Mouse (Mus musculus): ENCODE results near the gene Caps2.
"Not testable (repeated sequence)": the region's sequence is repeated elsewhere in the genome, so short reads cannot be mapped to it uniquely, and the experiment has no call there.

Caps2 gene

GRCm38 (mm10) chr10:112163168-112163766 is at the start of gene Caps2:
Gene Caps2 (plus strand): TSS chr10:112163621.
- DNase-seq = no peak

- DNase-seq = not testable (repeated sequence)
Observed at GRCm38 (mm10) chr10:112125090-112125489, 38.3 kb upstream of the Caps2 start.

- not testable (repeated sequence) for DNase-seq
Observed at GRCm38 (mm10) chr10:112127682-112128230, 35.7 kb upstream of the Caps2 start.

GRCm38 (mm10) chr10:112132194-112132593 is 31.2 kb upstream of the Caps2 start:
- DNase-seq = no peak

GRCm38 (mm10) chr10:112138050-112138870 is 25.2 kb upstream of the Caps2 start:
- no peak for DNase-seq

- no peak for DNase-seq
Observed at GRCm38 (mm10) chr10:112138871-112139430, 24.5 kb upstream of the Caps2 start.

- no peak for DNase-seq
Observed at GRCm38 (mm10) chr10:112139834-112140233, 23.6 kb upstream of the Caps2 start.

GRCm38 (mm10) chr10:112159882-112160560 is 3.4 kb upstream of the Caps2 start, which contains the start of gene Glipr1l3:
Gene Glipr1l3 (minus strand): TSS chr10:112160327.
- DNase-seq = peak; percentile 33

GRCm38 (mm10) chr10:112177027-112177426 is 13.6 kb downstream of the Caps2 start:
- DNase-seq = not testable (repeated sequence)

GRCm38 (mm10) chr10:112193919-112194318 is 30.5 kb downstream of the Caps2 start:
- not testable (repeated sequence) for DNase-seq

- DNase-seq = no peak
Observed at GRCm38 (mm10) chr10:112203463-112203862, 40.0 kb downstream of the Caps2 start.

GRCm38 (mm10) chr10:112227073-112227472 is 63.7 kb downstream of the Caps2 start:
- no peak for DNase-seq

GRCm38 (mm10) chr10:112229091-112229843 is 65.8 kb downstream of the Caps2 start:
- not testable (repeated sequence) for DNase-seq

GRCm38 (mm10) chr10:112232733-112233132 is 69.3 kb downstream of the Caps2 start:
- not testable (repeated sequence) for DNase-seq

- not testable (repeated sequence) for DNase-seq
Observed at GRCm38 (mm10) chr10:112235396-112235940, 72.0 kb downstream of the Caps2 start.

- no peak for DNase-seq
Observed at GRCm38 (mm10) chr10:112248273-112248672, 84.9 kb downstream of the Caps2 start.

- DNase-seq = no peak
Observed at GRCm38 (mm10) chr10:112263467-112263866, 100.0 kb downstream of the Caps2 start.

Measured in cerebellum, adult 11 months (tissue).